Mouse (Mus musculus) T-cell, adult 2 months (primary cell): ENCODE results near the gene Cxcr1.
A peak's percentile ranks its signal among the peaks of the same experiment; 100 is the strongest.

Experiments used
- DNase-seq: peaks from one replicate; pipeline ENCODE4 v3.0.0; 2022; ENCODE audit warnings: low spot score

Cxcr1 gene

GRCm38 (mm10) chr1:74194445-74194844 is at the start of gene Cxcr1:
Gene Cxcr1, minus strand, starts transcription at chr1:74194631.
- no peak for DNase-seq

- no peak for DNase-seq
Measured at GRCm38 (mm10) chr1:74240832-74241231, 46.4 kb upstream of the Cxcr1 start.

- DNase-seq, result no peak
Measured at GRCm38 (mm10) chr1:74240311-74240710, 45.9 kb upstream of the Cxcr1 start.

GRCm38 (mm10) chr1:74239618-74240017 is 45.2 kb upstream of the Cxcr1 start:
- DNase-seq, result peak; percentile 11

- DNase-seq, result peak; percentile 30
Measured at GRCm38 (mm10) chr1:74239162-74239561, 44.7 kb upstream of the Cxcr1 start.

GRCm38 (mm10) chr1:74238136-74238535 is 43.7 kb upstream of the Cxcr1 start:
- no peak for DNase-seq

- no peak for DNase-seq
Measured at GRCm38 (mm10) chr1:74237671-74238070, 43.2 kb upstream of the Cxcr1 start.

GRCm38 (mm10) chr1:74236590-74237317 is 42.3 kb upstream of the Cxcr1 start:
- DNase-seq, result peak; percentile 38

GRCm38 (mm10) chr1:74235938-74236589 is 41.6 kb upstream of the Cxcr1 start, which contains the start of gene Arpc2:
Gene Arpc2, plus strand, starts transcription at chr1:74236084.
- DNase-seq, result peak; percentile 99

- no peak for DNase-seq
Measured at GRCm38 (mm10) chr1:74230992-74231391, 36.6 kb upstream of the Cxcr1 start.

- DNase-seq, result no peak
Measured at GRCm38 (mm10) chr1:74229942-74230341, 35.5 kb upstream of the Cxcr1 start.

GRCm38 (mm10) chr1:74227317-74227716 is 32.9 kb upstream of the Cxcr1 start:
- DNase-seq, result peak; percentile 83

- DNase-seq, result no peak
Measured at GRCm38 (mm10) chr1:74219922-74220321, 25.5 kb upstream of the Cxcr1 start.

- DNase-seq, result no peak
Measured at GRCm38 (mm10) chr1:74208941-74209340, 14.5 kb upstream of the Cxcr1 start.

- no peak for DNase-seq
Measured at GRCm38 (mm10) chr1:74207906-74208305, 13.5 kb upstream of the Cxcr1 start.

- DNase-seq, result peak; percentile 9
Measured at GRCm38 (mm10) chr1:74206642-74207041, 12.2 kb upstream of the Cxcr1 start.

- DNase-seq, result peak; percentile 36
Measured at GRCm38 (mm10) chr1:74205881-74206280, 11.4 kb upstream of the Cxcr1 start.

GRCm38 (mm10) chr1:74203457-74203856 is 9.0 kb upstream of the Cxcr1 start:
- DNase-seq, result no peak

GRCm38 (mm10) chr1:74201048-74201844 is 6.8 kb upstream of the Cxcr1 start:
- no peak for DNase-seq

GRCm38 (mm10) chr1:74199046-74199445 is 4.6 kb upstream of the Cxcr1 start:
- DNase-seq, result no peak

GRCm38 (mm10) chr1:74197726-74198470 is 3.5 kb upstream of the Cxcr1 start:
- DNase-seq, result no peak
